Mouse (Mus musculus) brain, embryonic 14.5 days (tissue): Measurements from ENCODE around the gene Tmem53.

Source experiments
- CTCF ChIP-seq: fragments of 200-500 bp; IDR thresholded peaks from 2 replicates; pipeline ENCODE4 v1.5.1; 2012; ENCODE audit warnings: inconsistent platforms, mild to moderate bottlenecking, moderate library complexity, borderline replicate concordance; ENCODE audit not compliant: insufficient read depth, insufficient read length; ENCODE audit errors: extremely low read depth
- POLR2A ChIP-seq: fragments of 200-500 bp; IDR thresholded peaks from 2 replicates; pipeline ENCODE4 v1.6.1; 2012; ENCODE audit warnings: mild to moderate bottlenecking, inconsistent platforms, borderline replicate concordance; ENCODE audit not compliant: poor library complexity, insufficient read depth, insufficient read length, severe bottlenecking; ENCODE audit errors: extremely low read depth

DNA sequence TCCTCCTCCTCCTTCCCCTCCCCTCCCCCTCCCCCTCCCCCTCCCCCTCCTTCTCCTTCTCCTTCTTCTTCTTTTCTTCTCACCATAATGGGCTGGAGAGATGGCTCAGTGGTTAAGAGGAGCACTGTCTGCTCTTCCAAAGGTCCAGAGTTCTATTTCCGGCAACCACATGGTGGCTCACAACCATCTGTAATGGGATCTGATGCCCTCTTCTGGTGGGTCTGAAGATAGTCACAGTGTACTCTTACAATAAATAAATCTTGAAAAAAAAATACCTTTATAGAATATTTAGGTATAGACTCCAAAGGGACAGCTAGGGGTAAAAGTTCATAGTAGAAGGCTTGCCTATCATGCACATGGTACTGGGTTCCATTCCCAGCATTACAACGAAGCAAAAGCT is 9.5 kb downstream of the Tmem53 start:
- TF ChIP-seq CTCF (no peak), POLR2A (no peak)
